Mouse (Mus musculus) ovary, postnatal 36 days (tissue): Measurements from ENCODE around the gene Syna.
A peak's percentile ranks its signal among the peaks of the same experiment; 100 is the strongest.

Experiments used
- DNase-seq: peaks from one replicate; pipeline ENCODE4 v3.0.0; 2022; ENCODE audit warnings: low spot score, mixed read lengths

Gene Syna

DNA sequence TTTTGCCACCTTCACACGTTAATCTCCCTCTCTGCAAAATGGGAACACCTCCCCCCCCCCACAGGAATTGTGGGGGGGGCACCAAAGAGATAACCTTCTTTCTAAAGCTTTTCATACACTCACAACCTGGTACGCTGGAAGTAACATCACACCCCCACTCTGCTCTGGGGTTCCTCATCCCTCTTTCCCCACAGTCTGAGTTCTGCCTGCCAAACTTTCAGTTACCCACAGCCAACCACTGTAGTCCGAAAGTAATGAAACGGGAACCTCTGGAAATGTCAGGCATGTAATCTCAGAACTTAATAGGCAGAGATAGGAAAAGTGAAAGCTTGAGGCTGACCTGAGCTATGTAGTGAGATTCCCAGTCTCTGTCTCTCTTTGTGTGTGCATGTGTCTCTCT is 7.5 kb upstream of the Syna start:
- no peak for DNase-seq

DNA sequence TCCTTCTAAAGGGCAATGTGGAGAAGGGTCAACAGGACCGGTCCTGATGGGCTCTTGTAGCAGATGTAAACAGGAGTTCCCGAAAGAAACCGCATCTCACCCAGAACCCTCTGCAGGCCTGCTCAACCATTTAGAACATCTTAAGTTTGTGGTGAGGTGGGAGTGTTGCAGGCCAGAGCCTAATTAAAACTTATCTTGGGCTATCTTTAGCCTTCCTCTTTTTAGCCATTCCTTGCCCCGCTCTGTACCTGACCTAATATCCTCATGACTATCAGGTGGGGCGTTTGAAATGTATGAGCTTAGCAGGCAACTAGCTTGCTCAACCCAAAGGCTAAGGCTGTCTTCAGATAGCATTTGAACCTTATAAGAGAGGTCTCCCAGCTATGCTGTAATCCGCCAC is 5.7 kb upstream of the Syna start:
- DNase-seq: no peak

- DNase-seq: no peak
These were observed 4.3 kb upstream of the Syna start for GRCm38 (mm10) chr5:134564272-134564671.

DNA sequence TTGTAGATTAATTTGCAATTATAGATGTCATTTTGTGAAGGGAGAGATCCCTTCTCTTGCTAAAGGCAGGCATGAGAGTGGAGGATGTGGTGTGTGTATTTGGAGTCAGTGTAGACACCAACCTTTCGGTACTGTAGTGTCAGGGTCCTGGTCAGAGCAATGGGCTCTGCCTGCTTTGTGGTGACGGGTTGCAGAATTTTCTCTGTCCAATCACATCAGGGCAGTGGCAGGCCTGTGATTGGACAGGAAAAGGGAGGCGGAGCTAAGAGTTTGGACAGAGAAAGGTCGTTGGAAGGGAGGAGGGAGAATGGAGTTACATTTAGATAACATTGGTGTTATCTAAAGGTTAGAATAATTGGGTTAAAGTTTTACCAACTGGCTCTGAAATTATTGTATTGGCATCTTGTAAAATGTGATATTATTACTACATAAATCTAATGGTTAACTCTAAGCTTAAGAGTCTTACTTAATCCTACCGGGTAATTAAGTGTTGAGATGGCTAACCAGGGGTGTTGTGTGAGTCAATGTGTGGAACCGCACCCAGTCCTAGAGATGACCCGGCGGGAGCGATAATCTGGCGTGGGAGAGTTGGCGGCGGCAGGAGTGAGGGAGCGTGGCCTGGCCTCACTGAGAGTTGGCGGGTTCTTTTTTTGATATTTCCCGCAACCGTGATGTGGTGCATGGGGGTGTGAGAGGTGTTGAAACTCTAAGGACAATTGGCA is 640 bp upstream of the Syna start:
- no peak for DNase-seq

- DNase-seq: peak; percentile 72
These were observed 4.4 kb downstream of the Syna start for GRCm38 (mm10) chr5:134555463-134556164.

DNA sequence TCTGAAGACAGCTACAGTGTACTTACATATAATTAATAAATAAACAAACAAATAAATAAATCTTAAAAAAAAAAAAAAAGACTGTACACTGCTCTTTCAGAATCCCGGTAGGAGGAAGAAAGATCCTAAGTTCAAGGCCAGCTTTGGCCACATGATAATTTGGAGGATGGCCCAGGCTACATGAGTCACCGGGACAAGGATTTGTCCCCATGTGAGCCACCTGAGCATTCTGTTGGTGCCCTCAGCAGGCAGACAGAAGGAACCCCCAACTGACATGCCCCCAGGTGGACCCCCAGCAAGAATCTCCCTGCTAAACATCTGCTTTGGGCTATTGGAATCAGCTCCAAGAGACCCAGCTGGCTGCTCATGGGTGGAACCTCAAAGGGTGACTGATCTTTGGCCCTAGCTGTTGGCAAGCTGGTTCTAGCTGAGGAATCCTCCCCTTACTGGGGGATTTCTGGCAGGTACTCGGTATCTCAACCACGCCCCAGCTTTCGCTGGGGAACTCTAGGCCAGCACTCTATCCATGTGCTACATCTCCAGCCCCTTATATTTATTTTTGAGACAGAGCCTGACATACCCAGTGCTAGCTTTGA is 5.9 kb downstream of the Syna start:
- no peak for DNase-seq

- DNase-seq: peak; percentile 99
These were observed 7.6 kb downstream of the Syna start, which contains the start of gene Clip2 for GRCm38 (mm10) chr5:134552110-134552972. TSS of gene Clip2 (minus strand) at chr5:134552434.

DNA sequence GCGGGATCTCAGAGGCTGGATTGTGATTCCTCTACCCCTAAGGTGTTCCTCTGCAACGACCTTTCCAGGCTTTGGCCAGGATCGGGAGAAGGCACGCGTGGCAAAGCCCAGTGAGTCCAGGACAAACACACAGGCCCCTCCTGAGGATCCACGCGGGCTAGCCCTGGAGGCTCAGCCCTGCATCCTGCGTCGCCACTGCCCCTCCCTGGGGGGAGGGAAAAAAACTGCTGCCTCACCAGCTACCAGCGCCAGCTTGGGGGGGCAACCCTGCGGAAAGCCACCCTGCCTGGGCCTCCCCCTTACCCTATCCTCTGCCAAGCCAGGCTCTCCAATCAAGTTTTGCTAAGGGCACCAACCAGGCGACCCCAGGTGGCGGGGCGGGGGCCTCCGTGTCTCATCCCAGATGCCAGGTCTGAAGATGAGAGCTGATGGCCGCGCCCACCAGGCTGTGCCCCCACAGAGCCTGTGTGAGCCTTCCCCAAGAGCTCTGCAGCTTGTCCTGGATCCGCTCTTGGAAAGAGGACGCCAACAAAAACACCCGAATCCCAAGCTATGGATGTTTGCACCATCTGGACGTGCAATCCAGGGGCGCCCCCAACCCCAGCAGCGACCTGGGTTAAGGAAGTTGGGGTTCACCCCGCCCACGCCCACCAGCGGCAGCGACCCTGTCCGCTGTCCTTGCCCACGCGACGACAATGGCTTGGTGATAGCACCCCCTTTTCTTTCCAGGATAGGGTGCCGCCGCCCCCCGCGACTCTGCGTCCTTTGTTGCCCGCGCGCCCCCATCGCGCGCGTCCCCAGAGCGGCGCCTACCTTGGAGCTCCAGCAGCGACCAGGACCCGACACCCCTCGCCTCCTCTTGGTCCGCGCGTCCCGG is 8.5 kb downstream of the Syna start:
- DNase-seq: peak; percentile 26

DNA sequence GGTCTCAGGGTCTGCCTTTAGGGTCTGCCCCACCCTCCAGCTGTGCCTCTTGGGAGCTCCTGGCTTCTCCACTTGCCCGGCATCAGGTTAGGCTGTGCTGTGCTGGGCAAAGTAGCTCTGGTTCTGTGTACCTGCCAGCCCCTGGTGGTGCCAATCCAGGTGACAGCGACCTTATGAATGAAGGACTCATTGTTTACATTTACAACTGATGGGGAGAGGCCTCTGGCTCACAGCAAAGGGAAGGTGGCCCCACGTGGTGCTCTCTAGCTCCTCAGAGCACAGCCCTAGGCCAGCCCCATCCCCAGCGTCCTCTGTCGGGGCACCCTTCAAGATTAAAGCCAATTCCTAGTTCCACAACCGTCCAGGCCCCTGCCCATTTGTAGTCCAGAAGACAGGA is 9.1 kb downstream of the Syna start:
- peak; percentile 18 for DNase-seq

DNA sequence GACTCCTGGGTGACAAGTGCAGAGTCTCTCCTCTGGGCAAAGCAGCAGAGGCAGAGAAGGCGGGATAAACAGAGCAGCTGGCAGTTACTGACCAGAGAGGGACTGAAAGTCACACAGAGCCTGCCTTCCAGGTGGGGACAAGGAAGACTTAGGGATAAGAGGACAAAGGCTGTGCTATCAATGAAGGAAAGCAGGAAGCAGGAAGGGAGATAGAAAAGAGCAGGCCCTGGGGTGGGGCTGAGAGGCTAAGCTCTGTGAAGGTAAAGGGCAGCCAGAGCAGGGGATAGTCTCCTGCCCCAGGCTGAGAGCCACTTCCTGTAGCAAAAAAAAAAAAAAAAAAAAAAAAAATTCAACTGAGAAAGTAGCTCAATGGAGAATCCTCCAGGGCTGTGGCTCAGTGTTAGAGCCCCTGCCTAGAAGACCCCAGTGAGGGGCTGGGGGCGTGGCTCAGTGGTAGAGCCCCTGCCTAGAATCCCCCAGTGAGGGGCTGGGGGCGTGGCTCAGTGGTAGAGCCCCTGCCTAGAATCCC is 10.3 kb downstream of the Syna start:
- no peak for DNase-seq

DNA sequence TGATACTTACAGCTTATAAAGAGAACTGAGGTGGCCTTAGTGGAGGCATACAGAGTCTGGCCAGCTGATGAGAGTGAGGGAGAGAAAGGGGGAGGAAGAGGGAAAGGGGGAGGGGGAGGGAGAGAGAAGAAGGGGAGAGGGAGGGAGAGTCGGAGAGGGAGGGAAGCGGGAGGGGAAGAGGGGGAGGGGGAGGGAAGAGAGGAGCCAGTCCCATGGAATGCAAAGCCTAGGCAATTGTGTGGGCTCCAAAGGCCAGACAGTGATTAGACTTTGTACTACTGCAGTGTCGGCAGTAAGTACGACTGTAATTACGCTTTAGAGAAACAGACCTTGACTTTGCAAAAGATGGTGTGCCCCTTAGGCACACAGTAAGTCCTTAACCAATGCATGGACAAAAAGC is 11.7 kb downstream of the Syna start:
- DNase-seq: no peak

GRCm38 (mm10) chr5:134546790-134547189 is 13.2 kb downstream of the Syna start:
- no peak for DNase-seq

DNA sequence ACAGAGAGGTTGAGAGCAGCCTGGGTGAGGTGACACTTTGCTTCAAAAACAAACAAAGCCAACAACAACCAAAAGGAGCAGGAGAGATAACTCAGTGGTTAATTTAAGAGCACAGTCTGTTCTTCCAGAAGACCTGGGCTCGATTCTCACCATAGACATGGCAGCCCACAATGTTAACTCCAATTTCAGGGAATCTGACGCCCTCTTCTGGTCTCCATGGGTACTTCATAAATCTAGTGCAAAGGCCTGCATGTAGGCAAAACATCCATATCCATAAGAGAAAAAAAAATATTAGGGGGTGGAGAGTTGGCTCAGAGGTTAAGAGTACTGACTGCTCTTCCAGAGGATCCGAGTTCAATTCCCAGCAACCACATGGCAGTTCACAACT is 14.7 kb downstream of the Syna start:
- DNase-seq: no peak

DNA sequence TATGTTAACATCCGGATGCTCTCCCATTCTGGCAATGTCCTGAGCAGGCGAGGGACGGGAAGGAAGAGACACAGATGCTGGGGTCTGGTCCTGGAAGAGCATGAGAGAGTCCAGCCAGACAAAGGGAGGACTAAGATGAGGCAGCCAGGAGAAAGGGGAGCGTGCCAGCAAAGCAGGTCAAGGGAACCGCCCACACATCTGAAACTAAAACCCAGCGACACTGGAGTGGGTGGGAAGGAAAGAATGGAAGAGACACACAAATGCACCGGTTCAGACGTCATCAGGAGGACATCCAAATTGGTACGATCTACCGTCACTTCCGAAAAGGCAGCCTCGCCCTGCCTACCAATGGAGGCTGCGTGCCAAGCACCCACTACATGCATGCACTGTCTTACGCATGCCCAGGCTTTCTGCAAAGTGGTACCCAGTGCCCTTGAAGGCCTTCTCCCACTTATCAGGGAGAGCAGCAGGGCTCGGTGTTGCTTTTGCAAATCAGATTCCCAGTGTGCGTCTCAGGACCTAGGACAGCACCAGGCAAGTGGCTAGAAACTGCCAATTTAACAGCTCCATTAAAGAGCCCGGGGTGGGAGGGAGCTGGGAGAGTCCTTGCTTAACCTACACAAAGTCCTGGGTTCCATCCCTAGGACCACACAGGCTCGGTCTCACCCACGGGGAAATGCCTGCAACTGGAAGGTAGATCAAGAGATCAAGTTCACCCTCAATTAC is 15.3 kb downstream of the Syna start:
- DNase-seq: peak; percentile 42

- DNase-seq: peak; percentile 31
These were observed 18.3 kb downstream of the Syna start for GRCm38 (mm10) chr5:134541640-134542039.

GRCm38 (mm10) chr5:134540881-134541280 is 19.1 kb downstream of the Syna start:
- DNase-seq: peak; percentile 11

DNA sequence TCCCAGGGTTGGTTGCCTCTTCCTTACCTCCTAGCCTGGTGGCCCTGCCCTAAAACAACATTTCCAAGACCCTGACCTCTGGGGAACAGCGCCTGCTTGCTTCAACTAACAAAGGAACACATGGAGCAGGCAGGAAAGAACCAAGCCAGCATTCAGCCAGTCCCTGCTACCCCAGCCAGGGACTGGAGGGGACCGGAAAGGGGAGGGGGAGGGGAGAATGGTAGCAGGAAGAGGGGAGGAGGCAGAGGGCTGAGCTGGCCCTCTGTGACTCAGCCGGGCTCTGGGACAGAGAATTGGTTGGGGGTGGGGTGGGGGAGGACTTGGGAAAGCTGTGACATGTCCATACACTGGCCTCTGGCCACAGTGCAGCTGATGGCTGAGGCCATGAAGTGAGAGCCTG is 20.1 kb downstream of the Syna start:
- DNase-seq: peak; percentile 24

DNA sequence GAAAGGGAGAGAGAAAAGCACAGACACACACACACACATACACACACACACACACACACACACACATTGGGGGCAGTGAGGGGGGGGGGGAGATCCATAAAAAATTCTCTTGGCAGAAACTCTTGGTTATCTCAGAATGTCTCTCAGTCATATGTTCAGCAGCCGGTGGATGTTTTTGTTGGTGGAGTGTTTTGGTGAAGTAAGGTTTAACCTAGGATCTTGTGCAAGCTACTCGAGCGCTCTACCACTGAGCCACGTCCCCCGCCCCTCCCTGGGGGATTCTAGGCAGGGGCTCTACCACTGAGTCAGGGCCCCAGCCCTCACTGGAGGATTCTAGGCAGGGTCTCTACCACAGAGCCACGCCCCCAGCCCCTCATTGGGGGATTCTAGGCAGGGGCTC is 23.9 kb downstream of the Syna start:
- no peak for DNase-seq

- no peak for DNase-seq
These were observed 27.6 kb downstream of the Syna start for GRCm38 (mm10) chr5:134532417-134532816.

- DNase-seq: peak; percentile 18
These were observed 28.4 kb downstream of the Syna start for GRCm38 (mm10) chr5:134531585-134531984.
